ENCODE assay signal across 11 mouse cellular contexts in the genomic region with DNA sequence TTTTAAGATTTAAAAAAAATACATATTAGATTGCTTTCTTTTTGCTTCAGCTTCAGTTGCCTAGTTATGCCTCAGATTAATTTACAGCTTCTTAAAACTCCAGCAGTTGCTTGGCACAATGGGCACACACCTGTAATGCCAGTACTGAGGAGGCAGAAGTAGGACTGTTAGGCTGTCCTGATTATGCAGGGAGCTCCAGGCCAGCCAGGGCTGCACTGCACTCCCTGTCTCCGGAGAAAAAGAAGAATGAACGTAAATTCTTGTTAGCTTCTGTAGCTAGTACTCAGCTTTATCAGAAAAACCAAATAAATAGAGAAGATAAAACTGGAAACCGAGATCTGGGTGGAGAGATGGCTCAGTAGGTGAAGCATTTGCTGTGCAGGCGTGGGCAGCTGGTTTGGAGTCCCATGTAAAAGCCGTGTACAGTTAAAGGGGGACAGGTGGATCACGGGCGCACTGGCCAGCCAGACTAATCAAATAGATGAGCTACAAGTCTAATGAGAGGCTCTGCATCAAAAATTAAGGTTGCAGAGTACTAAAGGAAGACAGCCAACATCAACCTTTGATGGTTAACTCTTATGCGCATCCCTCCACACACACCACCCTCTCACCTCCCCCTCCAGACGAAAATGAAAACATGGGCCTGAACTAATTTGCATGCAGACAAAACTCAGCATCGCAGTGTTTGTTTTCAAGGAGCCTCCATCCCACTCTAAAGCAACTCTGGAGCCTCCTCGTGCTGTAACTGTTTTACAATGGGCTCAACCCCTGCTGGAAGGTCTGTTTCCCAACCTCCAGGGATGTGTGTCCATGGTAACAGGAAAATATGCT. TPM values are rescaled to one million over a fixed set of nuclear protein-coding genes. Genes with fewer than 3 reads are reported as not detected.
DNase-seq lines count a peak whose midpoint lies in the region; ATAC-seq and TF ChIP-seq lines count a peak whose summit lies in the region.
"Had no signal": no experiment of that assay in that cellular context is flagged by ENCODE, and none has a peak within 500 bp of the region (broad histone marks: within the 10 kb centered on the region; RNA-seq: fewer than 3 reads in every experiment).

No protein-coding gene starts in this region.

- H3K9ac ChIP-seq in kidney, embryonic 14.5 days (ENCODE audit: low read depth, low read length), result no peak overlapping the region
- no peak overlapping the region for H3K9ac ChIP-seq in forebrain, embryonic 14.5 days (ENCODE audit: low read length)
- peak overlapping the region; percentile 22; the same call in 1 of the 2 replicates for H3K9ac ChIP-seq in midbrain, embryonic 11.5 days (ENCODE audit: low read length)
- H3K9ac ChIP-seq: embryonic facial prominence, embryonic 15.5 days had no signal

- no peaks in the 10 kb centered on the region for H3K4me1 ChIP-seq in kidney, embryonic 14.5 days (ENCODE audit: control insufficient read depth, insufficient read depth, low read length)
- H3K4me1 ChIP-seq in kidney, adult 2 months (ENCODE audit: control insufficient read depth, insufficient read depth, low read length), result no peaks in the 10 kb centered on the region
- H3K4me1 ChIP-seq in forebrain, embryonic 14.5 days (ENCODE audit: control insufficient read depth, insufficient read depth, low read length), result peaks cover 10% of the 10 kb centered on the region; the same call in 1 of the 2 replicates
- peaks cover 8% of the 10 kb centered on the region for H3K4me1 ChIP-seq in midbrain, embryonic 11.5 days (ENCODE audit: control insufficient read depth, insufficient read depth, low read length)

- 43% methylated on average over 11 of the region's 11 CpGs for WGBS in kidney, embryonic 14.5 days
- 54% methylated on average over 11 of the region's 11 CpGs for WGBS in kidney, adult 2 months
- 18% methylated on average over 11 of the region's 11 CpGs for WGBS in forebrain, embryonic 14.5 days
- WGBS in midbrain, embryonic 11.5 days, result 16% methylated on average over 11 of the region's 11 CpGs

- no peak overlapping the region for H3K4me2 ChIP-seq in kidney, embryonic 14.5 days (replicated peaks; ENCODE audit: low read depth, low read length)
- peak overlapping the region; percentile 28 for H3K4me2 ChIP-seq in forebrain, embryonic 14.5 days (ENCODE audit: low read length)
- peak overlapping the region; percentile 35 for H3K4me2 ChIP-seq in midbrain, embryonic 11.5 days
- H3K4me2 ChIP-seq: embryonic facial prominence, embryonic 15.5 days had no signal

- TF ChIP-seq POLR2A in kidney, adult 2 months (IDR thresholded peaks at IDR 0.05; ENCODE audit: low read depth, low read length), result no peak

- H3K27me3 ChIP-seq in kidney, embryonic 14.5 days (ENCODE audit: control insufficient read depth, insufficient read depth, low read length), result no peaks in the 10 kb centered on the region
- no peaks in the 10 kb centered on the region; the same call in 1 of the 2 replicates for H3K27me3 ChIP-seq in kidney, adult 2 months (replicated peaks; ENCODE audit: control insufficient read depth, insufficient read depth, low read length)
- no peaks in the 10 kb centered on the region for H3K27me3 ChIP-seq in forebrain, embryonic 14.5 days (replicated peaks; ENCODE audit: control insufficient read depth, insufficient read depth, low read length)
- no peaks in the 10 kb centered on the region for H3K27me3 ChIP-seq in midbrain, embryonic 11.5 days (ENCODE audit: control insufficient read depth, insufficient read depth, low read length)

- no peaks in the 10 kb centered on the region for H3K36me3 ChIP-seq in kidney, embryonic 14.5 days (ENCODE audit: control insufficient read depth, insufficient read depth, low read length)
- no peaks in the 10 kb centered on the region for H3K36me3 ChIP-seq in kidney, adult 2 months (ENCODE audit: control insufficient read depth, insufficient read depth, low read length)
- no peaks in the 10 kb centered on the region for H3K36me3 ChIP-seq in forebrain, embryonic 14.5 days (ENCODE audit: control insufficient read depth, insufficient read depth, low read length)
- no peaks in the 10 kb centered on the region for H3K36me3 ChIP-seq in midbrain, embryonic 11.5 days (ENCODE audit: control insufficient read depth, insufficient read depth, low read length)
- H3K36me3 ChIP-seq: embryonic facial prominence, embryonic 15.5 days had no signal

- TF ChIP-seq CTCF in kidney, adult 2 months (conservative IDR thresholded peaks at IDR 0.05; ENCODE audit: insufficient read depth, insufficient read length, low read depth, low read length), result no peak

- H3K27ac ChIP-seq in kidney, embryonic 14.5 days (ENCODE audit: low read depth, low read length), result 0 out of 2 replicates have a peak overlapping the region, but pooled peaks have one; percentile 6
- no peak overlapping the region for H3K27ac ChIP-seq in kidney, adult 2 months (ENCODE audit: insufficient read depth, low read depth, low read length)
- peak overlapping the region; percentile 46; the same call in 1 of the 2 replicates for H3K27ac ChIP-seq in forebrain, embryonic 14.5 days (ENCODE audit: low read depth, low read length)
- peak overlapping the region; percentile 82 for H3K27ac ChIP-seq in midbrain, embryonic 11.5 days (ENCODE audit: low read depth, low read length)
- H3K27ac ChIP-seq: embryonic facial prominence, embryonic 15.5 days had no signal

- H3K9me3 ChIP-seq in kidney, embryonic 14.5 days (ENCODE audit: control insufficient read depth, low read length), result no peaks in the 10 kb centered on the region
- H3K9me3 ChIP-seq in forebrain, embryonic 14.5 days (replicated peaks; ENCODE audit: control insufficient read depth, low read length), result no peaks in the 10 kb centered on the region
- H3K9me3 ChIP-seq in midbrain, embryonic 11.5 days (ENCODE audit: control insufficient read depth, low read length), result no peaks in the 10 kb centered on the region
- H3K9me3 ChIP-seq: embryonic facial prominence, embryonic 15.5 days had no signal

- peak; percentile 73; the same call in 1 of the 2 replicates for ATAC-seq in kidney, embryonic 14.5 days (ENCODE audit: low FRiP score, low TSS enrichment)
- ATAC-seq in forebrain, embryonic 14.5 days, result peak; percentile 84
- ATAC-seq in midbrain, embryonic 11.5 days (ENCODE audit: low FRiP score), result peak; percentile 95

- no peak for DNase-seq in kidney, adult 2 months
- peak; percentile 90 for DNase-seq in MN1 (ENCODE audit: low spot score)
- DNase-seq in forebrain, embryonic 14.5 days (ENCODE audit: low spot score), result peak; percentile 72
- peak; percentile 96 for DNase-seq in midbrain, embryonic 11.5 days (ENCODE audit: low spot score, missing footprints)
- no peak for DNase-seq in c-Kit-positive CD71-positive TER-119-positive erythroid progenitor cells, embryonic 14.5 days (ENCODE audit: low spot score)
- no peak for DNase-seq in adrenal gland, adult 18-20 months (ENCODE audit: low spot score in 2 of 2)
- DNase-seq in cerebellum, adult 11-12 months, result no peak

- no peak overlapping the region for H3K4me3 ChIP-seq in kidney, embryonic 14.5 days (ENCODE audit: low read length)
- no peak overlapping the region for H3K4me3 ChIP-seq in kidney, adult 2 months (ENCODE audit: insufficient read depth, low read depth, low read length)
- H3K4me3 ChIP-seq in forebrain, embryonic 14.5 days (ENCODE audit: low read depth, low read length), result no peak overlapping the region
- no peak overlapping the region for H3K4me3 ChIP-seq in midbrain, embryonic 11.5 days (ENCODE audit: low read depth, low read length)
- H3K4me3 ChIP-seq: embryonic facial prominence, embryonic 15.5 days had no signal

RNA-seq across cellular contexts. Expression of a gene that starts 25.8 kb away (rescaled TPM):
- 18.3 and 22.3 TPM in 2 replicates for polyA plus RNA-seq in kidney, embryonic 14.5 days (2014; fragmentation: Nextera tagmentation; extraction: Ambion mirVana)
- 11.9 and 19.3 TPM in 2 replicates for polyA plus RNA-seq in kidney, adult 2 months (2012; rRNA removed)
- polyA plus RNA-seq in forebrain, embryonic 14.5 days (2014; fragmentation: Nextera tagmentation; extraction: Ambion mirVana), result 49.2 and 57.0 TPM in 2 replicates
- polyA plus RNA-seq in midbrain, embryonic 11.5 days (2014; fragmentation: Nextera tagmentation; extraction: Ambion mirVana), result 106 and 107 TPM in 2 replicates
- 10 to 100 TPM; 24.0 to 43.0 TPM for total RNA-seq in adrenal gland, adult 18-20 months (2021)

RNA-seq across cellular contexts. Expression of a gene that starts 32.1 kb away (rescaled TPM):
- polyA plus RNA-seq in kidney, embryonic 14.5 days (2014; fragmentation: Nextera tagmentation; extraction: Ambion mirVana), result 0.21 TPM in 1 of 2 replicates, not detected in the other
- 0.33 and 0.45 TPM in 2 replicates for polyA plus RNA-seq in kidney, adult 2 months (2012; rRNA removed)
- 0.22 and 0.43 TPM in 2 replicates for polyA plus RNA-seq in forebrain, embryonic 14.5 days (2014; fragmentation: Nextera tagmentation; extraction: Ambion mirVana)
- 1.9 and 2.7 TPM in 2 replicates for polyA plus RNA-seq in midbrain, embryonic 11.5 days (2014; fragmentation: Nextera tagmentation; extraction: Ambion mirVana)
- 1 to 10 TPM; 3.3 to 4.5 TPM for total RNA-seq in adrenal gland, adult 18-20 months (2021)
- total RNA-seq: MEL; neutrophil, adult 5-6 weeks had no signal

RNA-seq across cellular contexts. Expression of a gene that starts 32.2 kb away (rescaled TPM):
- not detected in 2 replicates for polyA plus RNA-seq in kidney, embryonic 14.5 days (2014; fragmentation: Nextera tagmentation; extraction: Ambion mirVana)
- polyA plus RNA-seq in kidney, adult 2 months (2012; rRNA removed), result 0.08 and 0.17 TPM in 2 replicates
- 0.09 TPM in 1 of 2 replicates, not detected in the other for polyA plus RNA-seq in forebrain, embryonic 14.5 days (2014; fragmentation: Nextera tagmentation; extraction: Ambion mirVana)
- polyA plus RNA-seq in midbrain, embryonic 11.5 days (2014; fragmentation: Nextera tagmentation; extraction: Ambion mirVana), result not detected in 2 replicates
- total RNA-seq in adrenal gland, adult 18-20 months (2021), result under 1 TPM in 1 of 2 experiments, not detected in 1; 0.13 TPM
- total RNA-seq: MEL; neutrophil, adult 5-6 weeks had no signal
- polyA plus RNA-seq: embryonic facial prominence, embryonic 15.5 days had no signal

RNA-seq across cellular contexts. Expression of a gene that starts 51.2 kb away (rescaled TPM):
- polyA plus RNA-seq in kidney, embryonic 14.5 days (2014; fragmentation: Nextera tagmentation; extraction: Ambion mirVana), result 27.4 and 37.3 TPM in 2 replicates
- polyA plus RNA-seq in kidney, adult 2 months (2012; rRNA removed), result 47.6 and 57.7 TPM in 2 replicates
- 15.5 and 22.0 TPM in 2 replicates for polyA plus RNA-seq in forebrain, embryonic 14.5 days (2014; fragmentation: Nextera tagmentation; extraction: Ambion mirVana)
- polyA plus RNA-seq in midbrain, embryonic 11.5 days (2014; fragmentation: Nextera tagmentation; extraction: Ambion mirVana), result 14.5 and 19.0 TPM in 2 replicates
- 10 to 100 TPM; 18.1 to 18.3 TPM for total RNA-seq in adrenal gland, adult 18-20 months (2021)

Comparison
In these comparisons a context has a peak if more than half of its experiments do, and no peak if none do; other contexts are left out.
1. DNase-seq: peak in MN1 (single experiment), forebrain, embryonic 14.5 days (single experiment) and midbrain, embryonic 11.5 days (single experiment); none in kidney, adult 2 months (single experiment), c-Kit-positive CD71-positive TER-119-positive erythroid progenitor cells, embryonic 14.5 days (single experiment), adrenal gland, adult 18-20 months (0 of 2) and cerebellum, adult 11-12 months (single experiment).
2. Peak in every context shown above with its lines, with median percentiles within 50 percentile points of each other: ATAC-seq.